Mouse (Mus musculus) neural tube, embryonic 10.5 days (tissue): Measurements from ENCODE around the gene Rag1.

Experiments used
- DNase-seq: peaks from one replicate; pipeline ENCODE4 v3.0.0-alpha.2; 2017; ENCODE audit warnings: low spot score; ENCODE audit errors: extremely low spot score

The Rag1 gene

GRCm38 (mm10) chr2:101638979-101639839 lies 10.1 kb downstream of the Rag1 start:
- peak; percentile 50 for DNase-seq

GRCm38 (mm10) chr2:101628297-101629236 lies 20.7 kb downstream of the Rag1 start:
- DNase-seq: peak; percentile 84

- DNase-seq: no peak
Observed at GRCm38 (mm10) chr2:101627227-101627626, 22.1 kb downstream of the Rag1 start.

GRCm38 (mm10) chr2:101624526-101624925 lies 24.8 kb downstream of the Rag1 start, which contains the start of gene Rag2:
Rag2 (plus strand) TSS chr2:101624718.
- no peak for DNase-seq

- DNase-seq: no peak
Observed at GRCm38 (mm10) chr2:101624011-101624410, 25.3 kb downstream of the Rag1 start.

DNA sequence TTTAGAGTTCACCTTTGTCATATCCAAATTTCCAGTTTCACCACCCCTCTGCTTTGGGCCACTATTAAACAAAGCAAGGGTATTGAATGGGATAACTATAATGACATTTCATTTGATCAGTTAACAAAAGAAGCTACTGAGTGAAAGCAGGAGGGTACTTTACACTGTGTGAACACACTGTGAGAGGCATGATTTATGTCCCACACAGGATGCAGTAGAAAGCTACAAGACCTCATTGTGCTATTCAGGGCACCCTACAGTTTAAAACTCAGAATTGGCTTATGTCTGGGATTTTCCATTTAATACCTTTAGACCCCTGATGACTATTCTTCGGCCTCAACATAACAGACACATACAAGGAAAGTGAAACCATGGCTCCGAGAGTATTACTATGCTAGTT lies 26.3 kb downstream of the Rag1 start:
- DNase-seq: no peak

DNA sequence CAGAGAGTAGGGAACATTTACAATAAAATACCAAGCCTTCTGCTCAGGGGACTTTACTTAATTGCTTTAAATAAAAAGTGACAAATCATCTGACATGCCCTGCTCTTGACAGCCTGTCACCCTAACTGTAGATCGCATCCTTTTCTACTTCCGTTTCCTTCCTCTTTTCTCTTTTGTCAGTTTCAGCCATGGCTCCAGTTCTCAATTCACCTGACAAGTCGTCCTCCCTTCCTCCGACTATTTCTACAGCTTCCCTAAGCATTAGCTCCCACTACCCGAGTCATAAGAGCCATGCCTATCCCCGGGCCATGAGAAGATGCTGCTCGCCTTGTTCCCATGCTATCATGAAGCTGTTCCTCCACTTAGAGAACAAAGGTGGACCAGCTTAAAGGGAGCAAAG lies 27.7 kb downstream of the Rag1 start:
- no peak for DNase-seq

- no peak for DNase-seq
Observed at GRCm38 (mm10) chr2:101620899-101621298, 28.4 kb downstream of the Rag1 start.

DNA sequence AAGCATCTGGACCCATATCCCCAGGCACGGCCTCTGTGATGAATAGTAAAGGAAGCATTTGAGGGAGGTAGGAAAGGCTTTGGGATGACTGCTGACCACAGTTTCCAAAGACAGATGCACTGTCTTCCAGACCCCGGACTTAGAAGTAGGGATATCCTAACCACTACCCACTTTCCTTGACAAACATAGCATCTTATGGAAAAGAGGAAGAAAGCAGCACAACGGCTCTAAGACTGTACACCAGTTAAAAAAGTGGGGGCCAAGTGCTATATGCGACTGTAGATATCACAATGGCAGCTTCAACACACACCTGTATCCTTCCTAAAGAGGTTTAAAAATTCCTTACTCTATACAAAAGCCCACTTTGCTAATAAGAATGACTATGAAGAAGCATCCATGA lies 30.9 kb downstream of the Rag1 start:
- no peak for DNase-seq

- no peak for DNase-seq
Observed at GRCm38 (mm10) chr2:101615464-101616305, 33.6 kb downstream of the Rag1 start.

DNA sequence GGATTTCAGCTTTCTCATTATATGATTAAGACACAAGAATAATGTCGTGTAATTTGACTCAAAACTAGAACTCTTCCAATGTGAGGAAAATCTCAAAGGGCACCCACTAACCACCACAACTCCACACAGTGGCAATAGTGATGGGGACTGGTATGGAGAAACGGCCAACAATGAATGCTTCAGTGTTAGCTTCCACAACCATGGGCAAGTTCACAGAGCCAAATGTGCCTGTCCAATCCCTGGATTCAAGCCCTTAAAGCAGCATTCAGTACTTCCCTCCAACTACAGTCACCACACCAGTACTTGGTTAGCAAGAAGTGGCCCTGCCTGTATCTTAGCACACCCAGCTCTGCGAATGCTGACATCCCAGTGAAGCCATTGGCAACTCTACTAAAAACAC lies 38.4 kb downstream of the Rag1 start:
- DNase-seq: no peak

DNA sequence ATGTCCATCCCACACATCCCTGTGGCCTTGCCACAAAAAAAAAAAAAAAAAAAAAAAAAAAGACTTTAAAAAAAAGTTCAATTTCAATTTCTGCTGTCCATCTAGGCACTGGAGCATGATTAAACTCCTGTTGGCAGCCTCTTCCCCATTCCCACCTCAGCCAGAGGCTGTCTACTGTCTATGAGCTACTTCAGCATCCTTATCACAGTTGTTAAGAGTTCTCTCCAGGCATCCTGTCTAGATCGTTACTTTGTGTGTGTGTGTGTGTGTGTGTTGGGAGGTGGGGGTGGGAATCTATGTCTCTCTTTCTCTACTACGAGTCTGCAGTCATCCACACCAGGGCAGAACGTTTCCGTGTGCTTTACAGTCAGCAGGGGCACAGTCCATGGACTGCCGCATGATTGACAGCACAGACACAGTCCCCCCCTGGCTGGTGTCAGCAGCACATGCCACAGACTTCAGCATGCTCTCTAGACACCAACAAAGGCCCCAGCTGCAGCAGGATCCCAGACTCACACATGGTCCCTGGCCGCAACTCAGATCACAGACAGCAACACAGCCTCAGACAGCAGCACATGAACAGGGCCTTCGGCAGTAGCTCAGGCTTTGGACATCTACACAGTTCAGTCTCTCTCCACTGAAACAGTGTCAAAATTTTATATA lies 40.9 kb downstream of the Rag1 start:
- no peak for DNase-seq

- no peak for DNase-seq
Observed at GRCm38 (mm10) chr2:101603099-101603498, 46.2 kb downstream of the Rag1 start.

- DNase-seq: no peak
Observed at GRCm38 (mm10) chr2:101600703-101601102, 48.6 kb downstream of the Rag1 start.

DNA sequence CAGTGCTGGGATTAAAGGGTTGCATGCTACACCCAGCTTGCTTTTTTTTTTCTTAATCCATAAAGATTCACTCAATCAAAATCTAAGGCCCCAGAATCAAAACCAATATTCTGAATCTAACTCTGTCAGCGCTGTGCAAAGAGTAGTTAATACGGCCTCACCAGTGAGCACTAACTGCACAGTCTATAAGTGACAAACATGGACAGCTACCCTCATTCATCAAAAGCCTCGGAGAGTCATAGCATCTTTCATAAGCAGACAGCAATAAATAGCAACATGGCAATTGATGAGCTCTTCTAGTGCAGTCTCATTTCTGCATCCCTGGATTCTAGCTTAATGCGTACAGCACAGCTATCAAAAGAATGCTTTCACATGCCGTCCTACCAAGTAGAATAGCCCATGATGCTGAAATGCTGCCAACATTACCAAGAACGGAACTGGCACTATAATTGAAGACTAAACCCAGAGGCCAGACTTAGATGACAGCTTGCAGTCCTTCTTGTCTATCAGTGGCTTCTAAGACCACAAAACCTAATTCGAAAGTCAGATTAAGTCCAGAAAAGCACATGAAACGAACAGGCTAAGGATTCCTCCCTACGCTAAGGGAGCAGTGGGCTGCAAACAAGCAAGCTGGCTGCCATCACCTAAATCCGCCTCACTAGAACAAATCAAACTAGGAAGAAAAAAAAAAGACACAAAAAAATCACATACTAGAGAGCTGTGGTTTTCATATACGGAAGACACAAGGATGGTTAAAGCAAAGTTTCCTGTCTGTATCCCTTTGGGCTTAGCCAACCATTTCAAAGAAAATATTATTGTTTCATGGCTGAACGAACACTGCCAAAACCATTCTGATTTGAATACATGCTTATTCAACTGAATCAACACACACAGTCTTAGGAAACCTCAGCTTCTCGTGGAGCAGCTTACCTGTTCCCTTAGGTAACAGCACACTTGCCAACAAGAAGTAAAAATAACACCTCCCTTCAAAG lies 50.8 kb downstream of the Rag1 start:
- no peak for DNase-seq

DNA sequence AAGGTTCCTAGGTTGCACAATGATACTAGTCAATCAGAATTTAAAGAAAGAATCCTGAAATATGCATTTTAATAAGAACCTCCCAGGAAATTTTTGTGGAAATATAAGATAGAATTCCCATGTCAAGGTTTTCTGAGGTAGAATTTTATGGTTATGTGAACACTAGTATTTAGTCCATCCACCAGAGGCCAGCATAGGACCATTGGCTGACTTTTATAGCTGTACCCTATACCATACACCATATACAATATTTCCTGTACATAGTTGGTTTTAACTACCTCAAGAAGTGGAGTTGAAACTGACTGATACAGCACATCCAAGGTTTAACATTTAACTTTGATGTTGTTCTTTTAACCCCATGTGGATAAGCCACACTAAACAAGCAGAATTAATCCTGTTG lies 52.1 kb downstream of the Rag1 start:
- DNase-seq: no peak

DNA sequence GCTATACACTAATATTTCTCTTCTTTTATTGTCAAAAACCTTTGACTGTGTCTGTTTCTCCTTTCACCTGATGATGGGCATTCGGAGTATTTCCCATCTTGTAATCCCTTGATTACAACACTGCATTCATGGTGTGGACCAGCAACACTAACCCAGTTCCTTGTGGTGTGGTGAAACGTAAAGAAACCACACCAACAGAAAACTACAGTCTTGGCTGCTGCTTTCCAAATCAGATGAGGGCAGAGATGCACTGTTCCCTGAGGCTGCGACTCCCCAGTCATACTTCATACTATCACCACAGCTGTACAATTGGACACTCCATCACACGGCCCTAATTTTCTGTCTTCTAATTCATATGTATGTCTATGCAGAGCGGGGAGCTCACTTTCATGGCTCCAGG lies 54.6 kb downstream of the Rag1 start:
- DNase-seq: no peak

DNA sequence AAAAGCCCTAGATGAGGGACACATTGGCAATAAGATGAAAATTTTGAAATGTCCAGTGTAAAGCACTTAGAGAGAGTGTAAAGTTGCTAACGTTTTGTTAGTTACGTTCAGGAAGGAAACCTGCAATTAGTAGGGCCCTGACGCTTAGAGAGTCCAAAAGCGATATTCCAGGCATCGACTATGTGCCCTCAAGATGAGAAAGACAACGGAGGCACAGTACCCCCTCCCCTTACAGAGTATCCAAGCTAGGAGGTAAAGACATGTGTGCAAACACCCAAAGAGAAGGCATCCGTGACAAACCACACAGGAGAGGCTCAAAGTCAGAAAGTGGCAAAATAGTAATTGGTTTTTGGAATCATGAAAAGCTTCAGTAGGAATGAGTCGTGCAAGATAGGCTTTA lies 56.4 kb downstream of the Rag1 start:
- no peak for DNase-seq

DNA sequence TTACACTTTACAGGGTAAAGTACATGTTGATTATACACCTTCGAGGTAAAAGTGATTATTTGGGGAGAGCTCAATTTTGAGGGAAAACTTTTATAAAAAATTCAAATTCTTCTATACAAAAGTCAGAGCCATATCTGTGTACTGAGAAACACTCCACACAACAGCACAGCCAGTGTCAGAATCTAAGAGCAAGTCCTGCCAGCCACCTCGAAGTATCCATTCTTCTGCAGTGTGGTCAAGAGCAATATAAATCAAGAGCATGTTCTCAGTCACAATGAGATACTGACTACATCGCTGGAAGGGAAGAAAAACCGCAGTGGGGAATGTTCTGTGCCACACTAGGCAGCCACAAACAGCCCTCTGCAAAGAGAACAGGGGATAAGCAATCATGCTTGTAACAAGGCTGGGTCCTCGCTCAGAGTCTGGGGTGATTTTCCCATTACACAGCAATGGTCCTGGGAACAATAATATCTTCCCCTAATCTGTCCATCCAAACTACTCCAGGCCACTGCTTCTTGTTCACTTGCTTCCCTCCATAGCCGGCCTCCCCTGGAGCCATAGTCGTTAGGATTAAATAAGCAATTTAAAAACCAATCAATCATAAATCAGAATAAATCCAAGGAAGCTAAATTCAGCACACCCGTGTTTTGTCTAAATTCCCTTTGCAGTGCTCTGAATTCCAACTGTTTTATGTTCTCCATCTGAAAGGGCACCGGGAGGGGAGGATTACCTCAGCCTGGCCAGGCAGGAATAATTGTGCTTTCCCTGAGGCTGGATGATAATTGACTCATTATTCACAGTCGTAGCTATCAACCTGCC lies 57.1 kb downstream of the Rag1 start:
- DNase-seq: peak; percentile 29
